Mouse (Mus musculus): Measurements from ENCODE around the gene Atp4b.

The Atp4b gene

GRCm38 (mm10) chr8:13396725-13397124 lies at the start of gene Atp4b:
Gene Atp4b (minus strand): TSS chr8:13396825.
- no peak for DNase-seq

- DNase-seq = no peak
Observed at GRCm38 (mm10) chr8:13442152-13442551, 45.5 kb upstream of the Atp4b start.

GRCm38 (mm10) chr8:13437531-13437930 lies 40.9 kb upstream of the Atp4b start:
- DNase-seq = no peak

- DNase-seq = peak; percentile 8
Observed at GRCm38 (mm10) chr8:13436052-13436451, 39.4 kb upstream of the Atp4b start.

GRCm38 (mm10) chr8:13434889-13435288 lies 38.3 kb upstream of the Atp4b start, which contains the start of gene Tmem255b:
Gene Tmem255b (plus strand): TSS chr8:13435189.
- no peak for DNase-seq

- no peak for DNase-seq
Observed at GRCm38 (mm10) chr8:13433130-13433529, 36.5 kb upstream of the Atp4b start.

- DNase-seq = no peak
Observed at GRCm38 (mm10) chr8:13430866-13431265, 34.2 kb upstream of the Atp4b start.

GRCm38 (mm10) chr8:13430412-13430811 lies 33.8 kb upstream of the Atp4b start:
- DNase-seq = no peak

- no peak for DNase-seq
Observed at GRCm38 (mm10) chr8:13428156-13428555, 31.5 kb upstream of the Atp4b start.

- no peak for DNase-seq
Observed at GRCm38 (mm10) chr8:13427351-13427750, 30.7 kb upstream of the Atp4b start.

GRCm38 (mm10) chr8:13420970-13421369 lies 24.3 kb upstream of the Atp4b start:
- DNase-seq = no peak

- DNase-seq = no peak
Observed at GRCm38 (mm10) chr8:13419111-13419639, 22.6 kb upstream of the Atp4b start.

- no peak for DNase-seq
Observed at GRCm38 (mm10) chr8:13415879-13416278, 19.3 kb upstream of the Atp4b start.

GRCm38 (mm10) chr8:13413823-13414390 lies 17.3 kb upstream of the Atp4b start:
- DNase-seq = peak; percentile 15

- peak; percentile 73 for DNase-seq
Observed at GRCm38 (mm10) chr8:13412891-13413558, 16.4 kb upstream of the Atp4b start.

- peak; percentile 73 for DNase-seq
Observed at GRCm38 (mm10) chr8:13411597-13411996, 15.0 kb upstream of the Atp4b start.

GRCm38 (mm10) chr8:13406011-13406410 lies 9.4 kb upstream of the Atp4b start:
- no peak for DNase-seq

- DNase-seq = no peak
Observed at GRCm38 (mm10) chr8:13404666-13405131, 8.1 kb upstream of the Atp4b start, which contains the start of gene Grk1. Gene Grk1 (plus strand): TSS chr8:13405081.

GRCm38 (mm10) chr8:13403517-13403916 lies 6.9 kb upstream of the Atp4b start:
- no peak for DNase-seq

- DNase-seq = no peak
Observed at GRCm38 (mm10) chr8:13393869-13394268, 2.8 kb downstream of the Atp4b start.

GRCm38 (mm10) chr8:13388744-13389143 lies 7.9 kb downstream of the Atp4b start:
- DNase-seq = no peak

GRCm38 (mm10) chr8:13387728-13388127 lies 8.9 kb downstream of the Atp4b start:
- no peak for DNase-seq

GRCm38 (mm10) chr8:13386366-13386765 lies 10.3 kb downstream of the Atp4b start:
- no peak for DNase-seq

GRCm38 (mm10) chr8:13382999-13383398 lies 13.6 kb downstream of the Atp4b start:
- DNase-seq = no peak
